Mouse (Mus musculus) lung, postnatal 0 days (tissue): ENCODE data around the gene Mxra7.

Experiments
- CTCF ChIP-seq: IDR thresholded peaks from 2 replicates; pipeline ENCODE4 v1.5.1; 2016; ENCODE audit warnings: antibody characterized with exemption, mild to moderate bottlenecking
- EP300 ChIP-seq: IDR thresholded peaks from 2 replicates; pipeline ENCODE4 v1.6.1; 2016; ENCODE audit warnings: antibody characterized with exemption, mild to moderate bottlenecking, control low read depth

DNA sequence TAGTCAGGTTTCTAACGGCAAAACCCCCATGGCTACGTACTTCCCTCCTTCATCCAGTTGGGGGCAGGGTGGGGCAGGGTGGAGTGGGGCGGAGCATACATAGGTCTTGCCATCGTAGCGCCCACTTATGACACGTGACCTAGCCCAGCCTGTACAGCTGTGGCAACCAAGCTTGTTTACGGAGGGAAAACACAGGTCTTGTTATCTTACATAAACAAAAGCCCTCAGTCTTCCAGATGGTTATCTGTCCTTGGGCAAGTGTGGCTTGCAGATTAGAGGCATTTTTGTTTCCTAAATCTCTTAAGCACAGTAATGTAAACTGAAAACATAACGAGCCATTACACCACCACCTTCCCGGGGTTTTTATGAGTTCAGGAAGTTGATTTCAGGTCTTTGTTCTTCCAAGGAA is 45.1 kb downstream of the Mxra7 start:
- TF ChIP-seq CTCF (peak; percentile 65), EP300 (peak; percentile 98)
